Mouse (Mus musculus): ENCODE measurements at regions not wholly inside any gene's neighbourhood (a gene's known extent, or its start where the extent isn't known, plus 50 kb on each side); places are given as distances from the start of the nearest gene placed in this dataset.

GRCm38 (mm10) chr6:66224164-66224903, 271.9 kb downstream of the 4930544G11Rik start:
- TF ChIP-seq HCFC1 (IDR thresholded peaks at IDR 0.05; ENCODE audit: borderline replicate concordance, insufficient read depth, low read length) (no peak), ZC3H11A (IDR thresholded peaks at IDR 0.05; ENCODE audit: borderline replicate concordance, low read depth, low read length) (no peak), ZNF384 (IDR thresholded peaks at IDR 0.05; ENCODE audit: low read depth, low read length) (no peak)
